Mouse (Mus musculus): Measurements from ENCODE around the gene App.

App gene

GRCm38 (mm10) chr16:85085902-85086301 is 87.7 kb downstream of the App start:
- in situ Hi-C loops (cut with MseI, MboI) = no loop called here

GRCm38 (mm10) chr16:85084152-85084551 is 89.4 kb downstream of the App start:
- in situ Hi-C loops (cut with MseI, MboI) = no loop called here

GRCm38 (mm10) chr16:85075330-85075729 is 98.2 kb downstream of the App start:
- in situ Hi-C loops (cut with MseI, MboI) = no loop called here

GRCm38 (mm10) chr16:85074889-85075288 is 98.7 kb downstream of the App start:
- in situ Hi-C loops (cut with MseI, MboI) = no loop called here

GRCm38 (mm10) chr16:85072624-85073023 is 100.9 kb downstream of the App start:
- in situ Hi-C loops (cut with MseI, MboI) = no loop called here

GRCm38 (mm10) chr16:85071791-85072190 is 101.8 kb downstream of the App start:
- in situ Hi-C loops (cut with MseI, MboI) = no loop called here

- in situ Hi-C loops (cut with MseI, MboI) = no loop called here
Observed at GRCm38 (mm10) chr16:85071248-85071647, 102.3 kb downstream of the App start.

- in situ Hi-C loops (cut with MseI, MboI) = no loop called here
Observed at GRCm38 (mm10) chr16:85067254-85067893, 106.2 kb downstream of the App start.

GRCm38 (mm10) chr16:85066227-85066626 is 107.3 kb downstream of the App start:
- in situ Hi-C loops (cut with MseI, MboI) = no loop called here

- in situ Hi-C loops (cut with MseI, MboI) = no loop called here
Observed at GRCm38 (mm10) chr16:85064800-85065199, 108.8 kb downstream of the App start.

- in situ Hi-C loops (cut with MseI, MboI) = no loop called here
Observed at GRCm38 (mm10) chr16:85062732-85063131, 110.8 kb downstream of the App start.

GRCm38 (mm10) chr16:85061725-85062124 is 111.8 kb downstream of the App start:
- in situ Hi-C loops (cut with MseI, MboI) = no loop called here

- in situ Hi-C loops (cut with MseI, MboI) = no loop called here
Observed at GRCm38 (mm10) chr16:85058138-85058537, 115.4 kb downstream of the App start.

GRCm38 (mm10) chr16:85056212-85056611 is 117.4 kb downstream of the App start:
- in situ Hi-C loops (cut with MseI, MboI) = no loop called here

GRCm38 (mm10) chr16:85053996-85054395 is 119.6 kb downstream of the App start:
- in situ Hi-C loops (cut with MseI, MboI) = no loop called here

GRCm38 (mm10) chr16:85047310-85047709 is 126.3 kb downstream of the App start:
- in situ Hi-C loops (cut with MseI, MboI) = no loop called here

GRCm38 (mm10) chr16:85041153-85041959 is 132.2 kb downstream of the App start:
- in situ Hi-C loops (cut with MseI, MboI) = no loop called here

GRCm38 (mm10) chr16:85038731-85039130 is 134.8 kb downstream of the App start:
- in situ Hi-C loops (cut with MseI, MboI) = no loop called here

- in situ Hi-C loops (cut with MseI, MboI) = no loop called here
Observed at GRCm38 (mm10) chr16:85037969-85038644, 135.5 kb downstream of the App start.

GRCm38 (mm10) chr16:85035815-85036214 is 137.8 kb downstream of the App start:
- in situ Hi-C loops (cut with MseI, MboI) = no loop called here

- in situ Hi-C loops (cut with MseI, MboI) = no loop called here
Observed at GRCm38 (mm10) chr16:85033747-85034146, 139.8 kb downstream of the App start.

GRCm38 (mm10) chr16:85030810-85031209 is 142.8 kb downstream of the App start:
- in situ Hi-C loops (cut with MseI, MboI) = no loop called here

GRCm38 (mm10) chr16:85028396-85028795 is 145.2 kb downstream of the App start:
- in situ Hi-C loops (cut with MseI, MboI) = no loop called here
